Mouse (Mus musculus): ENCODE data around the gene Cd5l.

The Cd5l gene

DNA sequence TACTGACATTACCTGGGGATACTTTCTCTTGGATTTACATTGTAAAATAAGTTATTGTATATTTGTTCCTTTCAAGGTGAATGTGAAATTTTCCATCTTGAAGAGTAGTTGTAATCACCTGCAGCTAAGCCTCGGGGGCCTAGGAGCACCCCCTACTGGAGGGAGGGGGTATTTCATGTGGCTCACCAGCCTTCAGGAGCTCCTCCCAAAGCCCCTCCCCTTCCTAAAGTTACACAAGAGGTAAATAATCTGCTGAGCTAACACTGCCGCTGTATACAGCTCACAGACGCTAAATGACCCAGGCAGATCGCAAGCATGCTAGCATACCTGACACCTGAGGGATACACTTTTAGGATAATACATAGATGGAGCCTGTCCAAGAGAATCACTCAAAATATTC is 50.5 kb downstream of the Cd5l start:
- no peak for DNase-seq (ENCODE audit: low spot score)

DNA sequence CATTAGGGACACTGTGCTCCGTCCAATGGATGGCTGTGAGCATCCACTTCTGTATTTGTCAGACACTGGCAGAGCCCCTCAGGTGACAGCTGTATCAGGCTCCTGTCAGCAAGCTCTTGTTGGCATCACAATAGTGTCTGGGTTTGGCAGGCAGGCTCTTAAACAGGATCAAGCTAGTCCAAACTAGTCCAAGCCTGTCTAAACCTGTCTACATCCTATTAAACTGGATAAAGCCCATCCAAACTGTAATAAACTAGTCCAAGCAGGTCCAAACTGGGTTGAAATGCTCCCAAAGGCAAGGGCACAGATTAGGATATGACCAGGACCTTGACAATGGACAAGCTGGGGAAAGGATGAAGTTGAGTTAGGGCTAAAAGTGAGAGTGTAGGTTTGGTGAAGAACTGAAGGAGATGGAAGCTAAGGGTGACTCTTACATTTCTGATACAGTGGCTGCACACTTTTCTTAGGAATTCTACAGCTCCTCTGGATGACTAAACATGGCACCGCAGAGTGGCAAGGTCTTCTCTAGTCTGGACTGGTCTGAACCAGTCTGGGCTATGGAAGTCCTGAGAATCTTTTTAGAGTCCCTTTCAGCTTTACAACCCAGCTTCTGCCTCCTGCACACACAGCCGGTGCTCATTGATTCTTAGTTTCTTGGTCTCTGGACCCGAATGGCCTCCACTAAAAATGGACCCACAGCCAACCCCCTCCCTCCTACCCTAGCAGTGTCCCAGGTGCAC is 51.7 kb downstream of the Cd5l start:
- no peak for DNase-seq (ENCODE audit: low spot score)

DNA sequence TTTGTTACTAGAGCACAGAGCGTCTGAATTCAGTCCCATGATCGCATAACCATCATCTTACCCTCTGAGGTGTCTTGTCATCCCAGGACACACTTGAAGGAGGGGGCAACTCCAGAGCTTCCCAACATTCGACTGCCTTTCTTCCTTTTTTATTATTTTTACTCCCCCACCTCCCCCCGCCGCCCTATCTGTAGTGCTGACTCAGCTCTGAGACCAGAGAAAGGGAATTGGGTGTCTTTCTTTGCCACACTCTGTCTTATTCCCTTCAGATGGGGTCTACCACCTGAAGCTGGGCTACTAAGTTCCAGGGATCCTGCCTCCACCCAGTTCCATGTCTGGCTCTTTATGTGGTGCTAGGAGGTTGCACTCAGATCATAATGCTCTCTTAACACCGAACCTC is 52.9 kb downstream of the Cd5l start:
- DNase-seq (ENCODE audit: low spot score), result no peak

DNA sequence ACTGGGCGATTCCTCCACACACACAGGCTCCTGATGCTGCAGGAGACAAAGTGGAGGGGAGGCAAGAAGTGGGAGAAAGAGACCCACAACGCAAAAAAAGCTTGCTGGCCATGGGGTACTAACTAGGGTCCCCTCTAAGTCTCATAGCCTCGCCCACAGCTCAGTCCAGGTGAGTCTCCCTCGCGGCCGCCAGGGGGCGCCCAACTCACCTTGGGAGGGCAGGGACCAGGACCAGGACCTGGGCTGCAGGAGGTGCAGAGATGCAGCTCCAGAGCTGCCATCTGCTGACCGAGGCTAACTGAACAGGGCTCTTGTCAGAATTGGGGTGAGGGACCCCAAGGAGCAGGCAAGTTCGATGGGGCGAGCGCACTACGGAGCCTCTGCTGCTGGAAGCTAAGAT is 53.5 kb downstream of the Cd5l start:
- DNase-seq (ENCODE audit: low spot score), result peak; percentile 10

DNA sequence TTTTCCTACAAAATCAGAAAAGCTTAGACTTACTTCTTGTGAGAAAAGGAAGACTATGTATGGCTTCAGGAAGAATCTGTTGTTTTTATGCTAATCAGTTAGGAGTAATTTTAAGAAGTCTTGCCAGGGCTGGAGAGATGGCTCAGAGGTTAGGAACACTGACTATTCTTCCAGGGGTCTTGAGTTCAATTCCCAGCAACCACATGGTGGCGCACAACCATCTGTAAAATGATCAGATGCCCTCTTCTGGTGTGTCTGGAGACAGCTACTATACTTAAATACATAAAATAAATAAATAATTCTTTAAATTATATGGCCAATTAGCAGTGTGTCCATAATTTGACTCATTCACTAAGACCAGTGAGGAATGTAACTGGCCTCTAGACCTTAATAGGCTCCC is 63.0 kb downstream of the Cd5l start:
- no peak for DNase-seq (ENCODE audit: low spot score)

Measured in ovary, postnatal 10 days (tissue).